Mouse (Mus musculus): ENCODE data around the gene Il25. TPM values are rescaled to one million over a fixed set of nuclear protein-coding genes. Genes with fewer than 3 reads are reported as not detected.

Gene Il25
- total RNA-seq (2021): not detected
- long read RNA-seq, experiment 1: 0 reads
- long read RNA-seq, experiment 2: 0 reads

GRCm38 (mm10) chr14:54932645-54933150 is at the start of gene Il25:
Gene Il25 (plus strand): TSS chr14:54932695.
- intact Hi-C loops (cut with DNase I; ENCODE audit: low total_unique reads): loop anchor here (10.0 kb wide), 1 partner anchor 88 kb away; no protein-coding TSS in a partner anchor
- DNase-seq: no peak

- DNase-seq: peak; percentile 91
- intact Hi-C loops (cut with DNase I; ENCODE audit: low total_unique reads): no loop called here
These were observed 49.1 kb upstream of the Il25 start, which contains the start of the genes Bcl2l2 and Gm20521 for GRCm38 (mm10) chr14:54883154-54884021. Gene Bcl2l2 (plus strand): TSS chr14:54883377. Gene Gm20521 (plus strand): TSS chr14:54883441.

- intact Hi-C loops (cut with DNase I; ENCODE audit: low total_unique reads): no loop called here
- no peak for DNase-seq
These were observed 48.3 kb upstream of the Il25 start for GRCm38 (mm10) chr14:54884022-54884712.

- DNase-seq: no peak
- intact Hi-C loops (cut with DNase I; ENCODE audit: low total_unique reads): no loop called here
These were observed 47.2 kb upstream of the Il25 start for GRCm38 (mm10) chr14:54885309-54885708.

GRCm38 (mm10) chr14:54892200-54892599 is 40.3 kb upstream of the Il25 start, which contains the start of gene Pabpn1:
Gene Pabpn1 (plus strand): TSS chr14:54892500.
- no peak for DNase-seq
- intact Hi-C loops (cut with DNase I; ENCODE audit: low total_unique reads): no loop called here

GRCm38 (mm10) chr14:54893651-54894181 is 38.8 kb upstream of the Il25 start:
- peak; percentile 94 for DNase-seq
- intact Hi-C loops (cut with DNase I; ENCODE audit: low total_unique reads): no loop called here

- intact Hi-C loops (cut with DNase I; ENCODE audit: low total_unique reads): no loop called here
- peak; percentile 74 for DNase-seq
These were observed 38.0 kb upstream of the Il25 start for GRCm38 (mm10) chr14:54894296-54895151.

GRCm38 (mm10) chr14:54897445-54897844 is 35.0 kb upstream of the Il25 start:
- no peak for DNase-seq
- intact Hi-C loops (cut with DNase I; ENCODE audit: low total_unique reads): no loop called here

- intact Hi-C loops (cut with DNase I; ENCODE audit: low total_unique reads): loop anchor here (5.0 kb wide), 2 partner anchors 37 to 112 kb away; partner anchors contain the start of gene Cmtm5
- DNase-seq: peak; percentile 55
These were observed 32.1 kb upstream of the Il25 start for GRCm38 (mm10) chr14:54900383-54900782.

- no peak for DNase-seq
- intact Hi-C loops (cut with DNase I; ENCODE audit: low total_unique reads): loop anchor here (5.0 kb wide), 2 partner anchors 34 to 109 kb away; partner anchors contain the start of gene Cmtm5
These were observed 28.9 kb upstream of the Il25 start for GRCm38 (mm10) chr14:54903641-54904040.

- no peak for DNase-seq
- intact Hi-C loops (cut with DNase I; ENCODE audit: low total_unique reads): no loop called here
These were observed 23.8 kb upstream of the Il25 start for GRCm38 (mm10) chr14:54908682-54909081.

- no peak for DNase-seq
- intact Hi-C loops (cut with DNase I; ENCODE audit: low total_unique reads): no loop called here
These were observed 20.2 kb upstream of the Il25 start for GRCm38 (mm10) chr14:54912109-54912850.

- intact Hi-C loops (cut with DNase I; ENCODE audit: low total_unique reads): no loop called here
- DNase-seq: peak; percentile 75
These were observed 19.6 kb upstream of the Il25 start, which contains the start of gene Slc22a17 for GRCm38 (mm10) chr14:54912886-54913285. Gene Slc22a17 (minus strand): TSS chr14:54913132.

- no peak for DNase-seq
These were observed 19.2 kb upstream of the Il25 start for GRCm38 (mm10) chr14:54913343-54913742.

GRCm38 (mm10) chr14:54920076-54920685 is 12.3 kb upstream of the Il25 start:
- intact Hi-C loops (cut with DNase I; ENCODE audit: low total_unique reads): no loop called here
- no peak for DNase-seq

More at GRCm38 (mm10) chr14:54913343-54913742, 19.2 kb upstream of the Il25 start:
- intact Hi-C loops (cut with DNase I; ENCODE audit: low total_unique reads): no loop called here

GRCm38 (mm10) chr14:54924641-54925348 is 7.7 kb upstream of the Il25 start:
- peak; percentile 72 for DNase-seq
- intact Hi-C loops (cut with DNase I; ENCODE audit: low total_unique reads): no loop called here

Data from gastrocnemius, postnatal 14 days (tissue).